Mouse (Mus musculus): ENCODE measurements around the gene Atcay. TPM values are rescaled to one million over a fixed set of nuclear protein-coding genes. Genes with fewer than 3 reads are reported as not detected.
A peak's percentile ranks its signal among the peaks of the same experiment; 100 is the strongest.

Gene Atcay
- polyA plus RNA-seq, 1 experiment: 2.4 TPM

- TF ChIP-seq CTCF (IDR thresholded peaks at IDR 0.05; ENCODE audit: borderline replicate concordance, control insufficient read depth, extremely low read depth, insufficient read depth, low read length, poor library complexity) (no peak), POLR2A (IDR thresholded peaks at IDR 0.05; ENCODE audit: control insufficient read depth, extremely low read depth, insufficient read depth, low read length, poor library complexity) (no peak)
- no peaks in the 10 kb centered on the region for H3K36me3 ChIP-seq (ENCODE audit: control insufficient read depth, insufficient read depth, low read length)
- 84% methylated on average over 8 of the region's 8 CpGs for WGBS
- no peaks in the 10 kb centered on the region for H3K27me3 ChIP-seq (ENCODE audit: control insufficient read depth, insufficient read depth, low read length)
- no peaks in the 10 kb centered on the region for H3K4me1 ChIP-seq (replicated peaks; ENCODE audit: control insufficient read depth, insufficient read depth, low read length)
- H3K4me3 ChIP-seq (ENCODE audit: control insufficient read depth, insufficient read depth, low read length): no peak overlapping the region
- no peak overlapping the region for H3K27ac ChIP-seq (ENCODE audit: control insufficient read depth, insufficient read depth, low read length)
- DNase-seq: no peak
Measured at GRCm38 (mm10) chr10:81202978-81203720, 27.5 kb downstream of the Atcay start.

GRCm38 (mm10) chr10:81201807-81202758 lies 28.6 kb downstream of the Atcay start, which contains the start of gene Nmrk2:
Gene Nmrk2, minus strand, starts transcription at chr10:81202051.
- Histone ChIP-seq H3K27me3 (ENCODE audit: control insufficient read depth, insufficient read depth, low read length) (no peaks in the 10 kb centered on the region), H3K27ac (ENCODE audit: control insufficient read depth, insufficient read depth, low read length) (no peak within 1 kb of the TSS), H3K4me3 (ENCODE audit: control insufficient read depth, insufficient read depth, low read length) (no peak within 1 kb of the TSS), H3K36me3 (ENCODE audit: control insufficient read depth, insufficient read depth, low read length) (no peaks in the 10 kb centered on the region), H3K4me1 (replicated peaks; ENCODE audit: control insufficient read depth, insufficient read depth, low read length) (no peaks in the 10 kb centered on the region)
- TF ChIP-seq CTCF (IDR thresholded peaks at IDR 0.05; ENCODE audit: borderline replicate concordance, control insufficient read depth, extremely low read depth, insufficient read depth, low read length, poor library complexity): no peak
- no peak for TF ChIP-seq POLR2A (IDR thresholded peaks at IDR 0.05; ENCODE audit: control insufficient read depth, extremely low read depth, insufficient read depth, low read length, poor library complexity)
- WGBS: 84% methylated on average over 13 of the region's 13 CpGs
- DNase-seq: no peak

- no peaks in the 10 kb centered on the region for H3K27me3 ChIP-seq (ENCODE audit: control insufficient read depth, insufficient read depth, low read length)
- H3K27ac ChIP-seq (ENCODE audit: control insufficient read depth, insufficient read depth, low read length): no peak overlapping the region
- no peaks in the 10 kb centered on the region for H3K36me3 ChIP-seq (ENCODE audit: control insufficient read depth, insufficient read depth, low read length)
- no peak overlapping the region for H3K4me3 ChIP-seq (ENCODE audit: control insufficient read depth, insufficient read depth, low read length)
- no peak for DNase-seq
- 84% methylated on average over 20 of the region's 20 CpGs for WGBS
- TF ChIP-seq CTCF (IDR thresholded peaks at IDR 0.05; ENCODE audit: borderline replicate concordance, control insufficient read depth, extremely low read depth, insufficient read depth, low read length, poor library complexity) (no peak), POLR2A (IDR thresholded peaks at IDR 0.05; ENCODE audit: control insufficient read depth, extremely low read depth, insufficient read depth, low read length, poor library complexity) (no peak)
- no peaks in the 10 kb centered on the region for H3K4me1 ChIP-seq (replicated peaks; ENCODE audit: control insufficient read depth, insufficient read depth, low read length)
Measured at GRCm38 (mm10) chr10:81200605-81201287, 29.9 kb downstream of the Atcay start.

- DNase-seq: no peak
- Histone ChIP-seq H3K4me3 (ENCODE audit: control insufficient read depth, insufficient read depth, low read length) (no peak overlapping the region), H3K4me1 (replicated peaks; ENCODE audit: control insufficient read depth, insufficient read depth, low read length) (0 out of 2 replicates have a peak, but pooled peaks cover under 1% of the 10 kb centered on the region), H3K27me3 (ENCODE audit: control insufficient read depth, insufficient read depth, low read length) (no peaks in the 10 kb centered on the region), H3K27ac (ENCODE audit: control insufficient read depth, insufficient read depth, low read length) (no peak overlapping the region), H3K36me3 (ENCODE audit: control insufficient read depth, insufficient read depth, low read length) (no peaks in the 10 kb centered on the region)
- TF ChIP-seq CTCF (IDR thresholded peaks at IDR 0.05; ENCODE audit: borderline replicate concordance, control insufficient read depth, extremely low read depth, insufficient read depth, low read length, poor library complexity): no peak
- no peak for TF ChIP-seq POLR2A (IDR thresholded peaks at IDR 0.05; ENCODE audit: control insufficient read depth, extremely low read depth, insufficient read depth, low read length, poor library complexity)
- WGBS: 90% methylated on average over 13 of the region's 13 CpGs
Measured at GRCm38 (mm10) chr10:81200141-81200540, 30.5 kb downstream of the Atcay start.

GRCm38 (mm10) chr10:81198990-81199389 lies 31.6 kb downstream of the Atcay start:
- TF ChIP-seq POLR2A (IDR thresholded peaks at IDR 0.05; ENCODE audit: control insufficient read depth, extremely low read depth, insufficient read depth, low read length, poor library complexity): no peak
- H3K27ac ChIP-seq (ENCODE audit: control insufficient read depth, insufficient read depth, low read length): no peak overlapping the region
- H3K4me1 ChIP-seq (replicated peaks; ENCODE audit: control insufficient read depth, insufficient read depth, low read length): peaks cover 11% of the 10 kb centered on the region
- no peaks in the 10 kb centered on the region for H3K27me3 ChIP-seq (ENCODE audit: control insufficient read depth, insufficient read depth, low read length)
- no peak overlapping the region for H3K4me3 ChIP-seq (ENCODE audit: control insufficient read depth, insufficient read depth, low read length)
- 91% methylated on average over 6 of the region's 6 CpGs for WGBS
- no peak for DNase-seq
- no peaks in the 10 kb centered on the region for H3K36me3 ChIP-seq (ENCODE audit: control insufficient read depth, insufficient read depth, low read length)

GRCm38 (mm10) chr10:81198230-81198629 lies 32.4 kb downstream of the Atcay start:
- Histone ChIP-seq H3K36me3 (ENCODE audit: control insufficient read depth, insufficient read depth, low read length) (no peaks in the 10 kb centered on the region), H3K27ac (ENCODE audit: control insufficient read depth, insufficient read depth, low read length) (no peak overlapping the region), H3K27me3 (ENCODE audit: control insufficient read depth, insufficient read depth, low read length) (no peaks in the 10 kb centered on the region), H3K4me3 (ENCODE audit: control insufficient read depth, insufficient read depth, low read length) (no peak overlapping the region), H3K4me1 (replicated peaks; ENCODE audit: control insufficient read depth, insufficient read depth, low read length) (peaks cover 16% of the 10 kb centered on the region)
- WGBS: 2% methylated on average over 9 of the region's 9 CpGs
- TF ChIP-seq POLR2A (IDR thresholded peaks at IDR 0.05; ENCODE audit: control insufficient read depth, extremely low read depth, insufficient read depth, low read length, poor library complexity) (no peak), CTCF (IDR thresholded peaks at IDR 0.05; ENCODE audit: borderline replicate concordance, control insufficient read depth, extremely low read depth, insufficient read depth, low read length, poor library complexity) (no peak)
- DNase-seq: peak; percentile 73
